16 mouse cellular contexts compared by ENCODE assay signal in genomic region chr17:25590985-25591384, GRCm38 (mm10). TPM values are rescaled to one million over a fixed set of nuclear protein-coding genes. Genes with fewer than 3 reads are reported as not detected.
DNase-seq lines count a peak whose midpoint lies in the region; ATAC-seq and TF ChIP-seq lines count a peak whose summit lies in the region.
"Had no signal": no experiment of that assay in that cellular context is flagged by ENCODE, and none has a peak within 500 bp of the region (broad histone marks: within the 10 kb centered on the region; RNA-seq: fewer than 3 reads in every experiment).

No protein-coding gene starts in this region.

- H3K36me3 ChIP-seq in kidney, postnatal 0 days (ENCODE audit: insufficient read depth, low read length) = peaks cover 15% of the 10 kb centered on the region; the same call in 1 of the 2 replicates
- peaks cover 14% of the 10 kb centered on the region for H3K36me3 ChIP-seq in kidney, embryonic 16.5 days (ENCODE audit: insufficient read depth, low read length)
- H3K36me3 ChIP-seq in midbrain, embryonic 11.5 days (ENCODE audit: control insufficient read depth, insufficient read depth, low read length) = 0 out of 2 replicates have a peak, but pooled peaks cover 2% of the 10 kb centered on the region
- H3K36me3 ChIP-seq in midbrain, embryonic 16.5 days (ENCODE audit: control insufficient read depth, insufficient read depth, low read length) = peaks cover 2% of the 10 kb centered on the region

- H3K9me3 ChIP-seq in kidney, postnatal 0 days (replicated peaks; ENCODE audit: low read length) = no peaks in the 10 kb centered on the region
- H3K9me3 ChIP-seq in kidney, embryonic 16.5 days (ENCODE audit: low read length) = no peaks in the 10 kb centered on the region
- H3K9me3 ChIP-seq in midbrain, embryonic 11.5 days (ENCODE audit: control insufficient read depth, low read length) = no peaks in the 10 kb centered on the region
- H3K9me3 ChIP-seq in midbrain, embryonic 16.5 days (replicated peaks; ENCODE audit: control insufficient read depth, low read length, poor library complexity, severe bottlenecking) = no peaks in the 10 kb centered on the region
- H3K9me3 ChIP-seq: embryonic facial prominence, embryonic 13.5 days had no signal

- no peak overlapping the region for H3K27ac ChIP-seq in kidney, postnatal 0 days
- no peak overlapping the region for H3K27ac ChIP-seq in kidney, embryonic 16.5 days (ENCODE audit: low read length)
- H3K27ac ChIP-seq in midbrain, embryonic 11.5 days (ENCODE audit: low read depth, low read length) = no peak overlapping the region
- H3K27ac ChIP-seq in midbrain, embryonic 16.5 days (ENCODE audit: low read length) = no peak overlapping the region
- H3K27ac ChIP-seq: embryonic facial prominence, embryonic 13.5 days; heart, embryonic 13.5 days had no signal

- peak; percentile 20; the same call in 1 of the 2 replicates for TF ChIP-seq CTCF in kidney, postnatal 0 days (IDR thresholded peaks at IDR 0.05; ENCODE audit: low read depth)
- TF ChIP-seq CTCF in brain, embryonic 14.5 days (IDR thresholded peaks at IDR 0.05; ENCODE audit: borderline replicate concordance, extremely low read depth, insufficient read depth, insufficient read length) = peak; percentile 35; the same call in 1 of the 2 replicates

- DNase-seq in CD4-positive, CD25-positive, alpha-beta regulatory T cell, adult 2 months (ENCODE audit: low read depth, low spot score) = peak; percentile 21
- DNase-seq in kidney, postnatal 0 days (ENCODE audit: low spot score) = no peak
- DNase-seq in midbrain, embryonic 11.5 days (ENCODE audit: low spot score, missing footprints) = peak; percentile 75
- no peak for DNase-seq in brain, embryonic 14.5 days (ENCODE audit: low read depth)
- no peak for DNase-seq in cerebellum, postnatal 10 days
- DNase-seq: adrenal gland, postnatal 14 days; cerebellum, postnatal 36 days; kidney, postnatal 36 days; left cerebral cortex, postnatal 4 days had no signal

- H3K4me2 ChIP-seq in kidney, postnatal 0 days (ENCODE audit: low read length) = no peak overlapping the region
- no peak overlapping the region for H3K4me2 ChIP-seq in kidney, embryonic 16.5 days (replicated peaks; ENCODE audit: low read depth, low read length)
- H3K4me2 ChIP-seq in midbrain, embryonic 11.5 days = no peak overlapping the region
- no peak overlapping the region for H3K4me2 ChIP-seq in midbrain, embryonic 16.5 days (ENCODE audit: low read length)
- H3K4me2 ChIP-seq: embryonic facial prominence, embryonic 13.5 days; heart, embryonic 13.5 days had no signal

- no peaks in the 10 kb centered on the region for H3K27me3 ChIP-seq in kidney, postnatal 0 days (ENCODE audit: insufficient read depth, low read length)
- no peaks in the 10 kb centered on the region for H3K27me3 ChIP-seq in kidney, embryonic 16.5 days (ENCODE audit: insufficient read depth, low read length)
- H3K27me3 ChIP-seq in midbrain, embryonic 11.5 days (ENCODE audit: control insufficient read depth, insufficient read depth, low read length) = no peaks in the 10 kb centered on the region
- no peaks in the 10 kb centered on the region for H3K27me3 ChIP-seq in midbrain, embryonic 16.5 days (ENCODE audit: control insufficient read depth, insufficient read depth, low read depth, low read length)
- H3K27me3 ChIP-seq: embryonic facial prominence, embryonic 13.5 days; heart, embryonic 13.5 days had no signal

- H3K4me3 ChIP-seq in kidney, postnatal 0 days (replicated peaks; ENCODE audit: low read depth, low read length) = no peak overlapping the region
- H3K4me3 ChIP-seq in kidney, embryonic 16.5 days (ENCODE audit: low read length) = no peak overlapping the region
- H3K4me3 ChIP-seq in midbrain, embryonic 11.5 days (ENCODE audit: low read depth, low read length) = no peak overlapping the region
- H3K4me3 ChIP-seq in midbrain, embryonic 16.5 days (ENCODE audit: low read depth, low read length) = no peak overlapping the region
- H3K4me3 ChIP-seq: embryonic facial prominence, embryonic 13.5 days; heart, embryonic 13.5 days; megakaryocyte, embryonic 14.5 days had no signal

- no peak for ATAC-seq in CD4-positive, CD25-positive, alpha-beta regulatory T cell, adult 4 months
- ATAC-seq in kidney, postnatal 0 days (replicated peaks; ENCODE audit: low FRiP score, low read depth) = no peak
- ATAC-seq in kidney, embryonic 16.5 days (ENCODE audit: low FRiP score, low TSS enrichment) = no peak
- no peak for ATAC-seq in midbrain, embryonic 11.5 days (ENCODE audit: low FRiP score)
- ATAC-seq in midbrain, embryonic 16.5 days = no peak

- TF ChIP-seq POLR2A in brain, embryonic 14.5 days (IDR thresholded peaks at IDR 0.05; ENCODE audit: borderline replicate concordance, extremely low read depth, insufficient read depth, insufficient read length, poor library complexity, severe bottlenecking) = no peak

- 84% methylated on average over 4 of the region's 4 CpGs for WGBS in kidney, postnatal 0 days
- WGBS in kidney, embryonic 16.5 days = 87% methylated on average over 4 of the region's 4 CpGs
- 88% methylated on average over 4 of the region's 4 CpGs for WGBS in midbrain, embryonic 11.5 days
- 87% methylated on average over 4 of the region's 4 CpGs for WGBS in midbrain, embryonic 16.5 days

- no peak overlapping the region for H3K9ac ChIP-seq in kidney, postnatal 0 days (ENCODE audit: low read depth, low read length)
- H3K9ac ChIP-seq in kidney, embryonic 16.5 days (replicated peaks; ENCODE audit: low read length) = no peak overlapping the region
- no peak overlapping the region for H3K9ac ChIP-seq in midbrain, embryonic 11.5 days (ENCODE audit: low read length)
- H3K9ac ChIP-seq in midbrain, embryonic 16.5 days (ENCODE audit: low read depth, low read length) = no peak overlapping the region
- H3K9ac ChIP-seq: embryonic facial prominence, embryonic 13.5 days; heart, embryonic 13.5 days had no signal

- peaks cover 4% of the 10 kb centered on the region; the same call in 1 of the 2 replicates for H3K4me1 ChIP-seq in kidney, postnatal 0 days (replicated peaks; ENCODE audit: insufficient read depth, low read length)
- peaks cover 13% of the 10 kb centered on the region for H3K4me1 ChIP-seq in kidney, embryonic 16.5 days (ENCODE audit: insufficient read depth, low read length)
- no peaks in the 10 kb centered on the region for H3K4me1 ChIP-seq in midbrain, embryonic 11.5 days (ENCODE audit: control insufficient read depth, insufficient read depth, low read length)
- H3K4me1 ChIP-seq in midbrain, embryonic 16.5 days (ENCODE audit: control insufficient read depth, insufficient read depth, low read length) = no peaks in the 10 kb centered on the region

RNA-seq across cellular contexts. Expression of gene Lmf1, which starts 12.1 kb away (rescaled TPM):
- polyA plus RNA-seq in CD4-positive, CD25-positive, alpha-beta regulatory T cell, adult 4 months (2017; shearing (Covaris generic)) = 10 to 100 TPM; 22.0 to 26.0 TPM
- polyA plus RNA-seq in kidney, postnatal 0 days (2015; fragmentation: Nextera tagmentation; extraction: Ambion mirVana) = 22.0 and 25.5 TPM in 2 replicates
- 32.7 and 35.4 TPM in 2 replicates for polyA plus RNA-seq in kidney, embryonic 16.5 days (2015; fragmentation: Nextera tagmentation; extraction: Ambion mirVana)
- polyA plus RNA-seq in midbrain, embryonic 11.5 days (2014; fragmentation: Nextera tagmentation; extraction: Ambion mirVana) = 19.2 and 20.6 TPM in 2 replicates
- polyA plus RNA-seq in midbrain, embryonic 16.5 days (2015; fragmentation: Nextera tagmentation; extraction: Ambion mirVana) = 20.4 and 20.6 TPM in 2 replicates
- polyA plus RNA-seq in brain, embryonic 14.5 days (2012; rRNA removed) = 11.7 and 16.0 TPM in 2 replicates

RNA-seq across cellular contexts. Expression of gene Sox8, which starts 20.5 kb away (rescaled TPM):
- not detected for polyA plus RNA-seq in CD4-positive, CD25-positive, alpha-beta regulatory T cell, adult 4 months (2017; shearing (Covaris generic))
- polyA plus RNA-seq in kidney, postnatal 0 days (2015; fragmentation: Nextera tagmentation; extraction: Ambion mirVana) = 1.8 and 2.2 TPM in 2 replicates
- 3.3 and 5.3 TPM in 2 replicates for polyA plus RNA-seq in kidney, embryonic 16.5 days (2015; fragmentation: Nextera tagmentation; extraction: Ambion mirVana)
- polyA plus RNA-seq in midbrain, embryonic 11.5 days (2014; fragmentation: Nextera tagmentation; extraction: Ambion mirVana) = 2.0 and 2.1 TPM in 2 replicates
- 10.1 and 16.2 TPM in 2 replicates for polyA plus RNA-seq in midbrain, embryonic 16.5 days (2015; fragmentation: Nextera tagmentation; extraction: Ambion mirVana)
- polyA plus RNA-seq in brain, embryonic 14.5 days (2012; rRNA removed) = 17.6 and 17.9 TPM in 2 replicates
- polyA plus RNA-seq: G1E had no signal

Comparison
In these comparisons a context has a peak if more than half of its experiments do, and no peak if none do; other contexts are left out.
1. DNase-seq: peak in CD4-positive, CD25-positive, alpha-beta regulatory T cell, adult 2 months (single experiment) and midbrain, embryonic 11.5 days (single experiment); none in kidney, postnatal 0 days (single experiment), brain, embryonic 14.5 days (single experiment) and cerebellum, postnatal 10 days (0 of 2).